Mouse (Mus musculus) layer of hippocampus, postnatal 25 days (tissue): ENCODE results near the gene E130308A19Rik. TPM values are rescaled to one million over a fixed set of nuclear protein-coding genes. Genes with fewer than 3 reads are reported as not detected.
"Not testable (repeated sequence)": the region's sequence is repeated elsewhere in the genome, so short reads cannot be mapped to it uniquely, and the experiment has no call there.

Experiments
- DNase-seq, 2 experiments: peaks; one replicate each; pipeline ENCODE4 v3.0.0; 2022; ENCODE audit warnings: mixed read lengths in 2 of 2, low spot score in 1 of 2; ENCODE audit errors: extremely low spot score in 1 of 2
- total RNA-seq, 2 experiments: library from RNA; stranded (reverse); gene quantifications; 2 replicates each; pipeline ENCODE4 v1.2.3; 2021

The E130308A19Rik gene
- total RNA-seq, 2 experiments from 2014 or later, result 12.8 to 13.9 TPM

DNA sequence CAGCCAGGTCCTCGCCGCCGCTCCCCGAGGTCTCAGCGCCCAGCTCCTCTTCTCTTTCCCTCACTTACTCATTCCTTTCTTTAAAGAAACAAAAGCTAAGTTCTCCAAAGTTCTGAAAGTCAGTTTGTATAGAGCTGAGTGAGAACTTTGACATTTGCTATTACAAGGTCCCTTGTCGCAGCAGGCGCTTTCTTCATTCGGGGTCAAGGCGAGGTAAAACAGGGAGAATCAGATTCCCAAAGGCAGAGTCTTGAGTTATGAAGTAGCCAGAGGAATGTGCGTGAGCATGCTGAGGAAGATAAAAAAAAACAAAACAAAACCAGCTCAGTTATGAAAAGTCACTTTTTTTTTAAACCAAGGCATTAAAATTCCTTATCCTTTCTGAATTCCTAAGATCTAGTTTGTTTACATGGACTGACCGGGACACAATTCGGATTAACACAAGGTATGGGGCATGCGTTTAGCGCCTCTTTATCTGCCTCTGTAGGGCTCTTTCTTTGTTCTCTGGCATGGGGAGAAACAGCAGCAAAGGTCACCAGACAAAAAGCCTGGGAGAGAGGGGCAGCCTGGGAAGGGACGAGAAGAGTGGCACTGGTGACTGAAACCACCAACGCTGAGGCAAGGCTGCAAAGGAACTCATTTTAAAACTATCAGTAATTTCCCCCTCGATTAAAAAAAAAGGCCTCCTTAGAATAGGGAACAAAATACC, 146.3 kb downstream of the E130308A19Rik start:
- no peak for DNase-seq

- no peak for DNase-seq
Observed at GRCm38 (mm10) chr4:59777828-59778227, 151.8 kb downstream of the E130308A19Rik start.

GRCm38 (mm10) chr4:59780568-59780967, 154.6 kb downstream of the E130308A19Rik start:
- DNase-seq, result no peak

DNA sequence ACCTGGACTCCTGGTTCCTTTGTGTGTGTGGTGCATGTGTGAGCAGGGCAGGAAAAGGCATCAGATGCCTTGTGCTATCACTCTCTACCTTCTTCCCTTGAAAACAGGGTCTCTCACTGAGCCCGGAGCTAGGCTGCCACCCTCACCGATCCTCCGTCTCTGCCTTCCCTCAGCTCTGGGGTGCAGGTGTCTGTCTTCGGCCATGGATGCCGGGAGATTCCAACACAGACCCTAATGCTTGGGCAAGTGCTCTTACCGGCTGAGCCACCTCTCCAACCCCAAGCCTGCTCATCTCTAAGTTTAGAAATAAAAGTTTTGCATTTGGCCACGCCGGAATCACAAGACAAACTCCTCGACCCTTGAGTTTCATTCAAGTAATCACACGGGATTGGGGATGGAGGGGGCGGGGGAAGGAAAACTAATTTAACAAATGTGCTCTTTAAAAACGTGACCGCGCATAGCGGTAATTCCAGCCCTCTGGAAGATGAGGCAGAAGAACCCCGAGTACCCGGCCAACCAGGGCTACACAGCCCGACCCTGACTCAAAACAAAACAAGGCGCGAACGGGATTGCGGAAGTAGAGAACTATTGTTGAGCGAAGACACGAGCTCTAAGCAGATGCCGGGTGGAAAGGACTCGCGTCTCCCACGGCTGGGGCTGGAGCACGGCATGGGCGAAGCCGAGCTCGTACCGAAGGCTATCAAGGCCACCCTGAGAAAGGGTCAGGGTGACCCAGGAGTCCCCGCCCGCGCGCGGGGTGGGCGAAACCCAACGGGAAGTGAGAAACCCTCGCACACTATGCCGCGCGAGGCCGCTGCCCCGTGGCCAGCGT, 157.1 kb downstream of the E130308A19Rik start:
- no peak for DNase-seq

DNA sequence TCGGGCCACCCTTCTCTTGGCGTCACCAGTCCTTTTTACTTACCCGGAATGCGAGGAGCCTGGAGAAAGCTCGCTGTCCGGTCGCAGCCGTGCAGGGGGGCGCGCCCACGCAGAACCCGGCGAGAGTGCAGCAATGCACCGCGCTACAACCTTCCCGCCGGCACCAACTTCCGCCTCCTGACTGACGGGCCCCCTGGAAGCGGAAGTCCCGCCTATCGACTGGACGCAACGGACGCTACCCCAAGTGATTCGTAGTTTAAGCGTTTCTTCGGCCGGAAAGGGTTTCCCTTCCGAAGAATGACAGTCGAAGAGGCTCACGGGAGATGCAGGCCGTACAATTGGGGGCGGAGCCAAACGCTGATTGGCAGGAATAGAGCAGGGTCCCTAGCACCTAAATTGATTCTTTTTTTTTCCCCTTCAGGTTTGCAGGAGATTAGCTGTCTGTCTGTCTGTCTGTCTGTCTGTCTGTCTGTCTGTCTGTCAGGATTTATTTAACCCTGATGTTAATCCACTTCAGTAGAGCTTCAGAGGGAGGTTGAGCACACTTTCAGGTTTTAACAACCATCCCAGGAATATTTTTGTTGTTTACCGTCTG, 157.8 kb downstream of the E130308A19Rik start:
- DNase-seq, result peak; percentile 84 to 86

- DNase-seq, result no peak
Observed at GRCm38 (mm10) chr4:59785412-59785811, 159.4 kb downstream of the E130308A19Rik start.

DNA sequence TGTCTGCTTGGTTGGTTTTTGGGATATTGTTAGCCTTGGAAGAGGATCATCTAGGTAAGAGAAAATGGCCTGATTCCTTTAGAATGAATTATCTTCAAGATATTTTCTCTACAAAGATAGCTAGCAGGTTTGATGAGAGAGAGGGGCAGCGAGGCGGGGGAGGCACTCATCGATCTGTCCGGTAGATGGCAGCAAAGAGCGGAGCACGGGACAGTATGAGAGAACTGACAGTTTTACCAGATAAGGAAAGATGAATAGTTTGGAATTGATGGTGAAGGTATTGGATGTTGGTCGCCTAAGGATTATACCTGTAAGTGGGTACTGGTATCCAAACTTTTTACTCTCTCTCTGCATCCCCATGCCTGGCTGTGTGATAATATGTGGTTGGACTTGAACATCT, 160.7 kb downstream of the E130308A19Rik start:
- peak; percentile 80 to 95 for DNase-seq

DNA sequence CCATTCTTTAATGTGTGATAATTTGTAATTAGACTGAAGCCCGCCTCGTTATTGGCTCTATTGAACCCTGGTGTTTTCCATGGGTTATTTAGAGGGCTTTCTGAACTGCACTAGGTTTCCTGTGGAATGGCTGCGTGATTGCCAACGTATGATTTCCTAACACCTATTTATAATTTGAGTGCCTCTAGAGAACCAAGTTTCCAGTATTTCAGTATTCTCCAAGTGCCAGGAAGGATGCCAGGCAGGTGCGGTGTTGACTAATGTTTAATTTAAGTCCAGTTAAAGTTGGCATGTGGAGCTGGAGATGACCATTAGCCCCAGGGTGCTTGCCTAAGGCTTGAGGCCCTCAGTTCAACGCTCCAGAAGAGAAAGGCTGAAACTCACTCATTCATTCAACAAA, 161.1 kb downstream of the E130308A19Rik start:
- no peak for DNase-seq

GRCm38 (mm10) chr4:59789015-59789414, 163.0 kb downstream of the E130308A19Rik start:
- DNase-seq, result no peak

DNA sequence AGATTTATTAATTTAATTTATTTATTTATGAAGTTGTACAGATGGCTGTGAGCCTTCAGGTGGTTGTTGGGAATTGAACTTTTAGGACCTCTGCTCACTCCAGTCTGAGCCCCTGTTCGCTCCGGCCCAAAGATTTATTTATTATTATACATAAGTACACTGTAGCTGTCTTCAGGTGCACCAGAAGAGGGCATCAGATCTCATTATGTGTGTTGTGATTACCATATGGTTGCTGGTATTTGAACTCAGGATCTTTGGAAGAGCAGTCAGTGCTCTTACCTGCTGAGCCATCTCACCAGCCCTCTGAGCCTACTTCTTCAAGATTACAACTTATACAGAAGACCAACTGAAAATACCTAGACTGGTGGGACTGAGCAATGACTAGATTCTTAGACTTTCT, 167.6 kb downstream of the E130308A19Rik start:
- DNase-seq, result not testable (repeated sequence)

DNA sequence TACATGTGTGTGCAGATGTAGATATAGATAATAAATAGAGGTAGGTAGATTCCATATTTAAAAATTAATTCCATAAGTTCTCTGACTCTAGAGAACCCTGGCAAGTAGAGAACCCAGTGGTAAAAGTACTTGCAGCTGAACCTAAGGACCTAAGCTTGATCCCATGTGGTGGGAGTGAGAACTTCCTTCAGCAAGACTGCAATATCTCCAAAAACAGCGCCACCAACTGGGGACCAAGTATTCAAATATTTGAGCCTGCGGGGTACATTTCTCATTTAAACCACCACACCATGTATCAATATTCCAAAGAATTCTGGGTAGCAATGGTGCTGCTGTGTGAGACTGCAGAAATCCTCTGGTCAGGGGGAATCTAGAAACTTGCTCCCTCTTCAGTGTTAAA, 168.1 kb downstream of the E130308A19Rik start:
- no peak for DNase-seq

DNA sequence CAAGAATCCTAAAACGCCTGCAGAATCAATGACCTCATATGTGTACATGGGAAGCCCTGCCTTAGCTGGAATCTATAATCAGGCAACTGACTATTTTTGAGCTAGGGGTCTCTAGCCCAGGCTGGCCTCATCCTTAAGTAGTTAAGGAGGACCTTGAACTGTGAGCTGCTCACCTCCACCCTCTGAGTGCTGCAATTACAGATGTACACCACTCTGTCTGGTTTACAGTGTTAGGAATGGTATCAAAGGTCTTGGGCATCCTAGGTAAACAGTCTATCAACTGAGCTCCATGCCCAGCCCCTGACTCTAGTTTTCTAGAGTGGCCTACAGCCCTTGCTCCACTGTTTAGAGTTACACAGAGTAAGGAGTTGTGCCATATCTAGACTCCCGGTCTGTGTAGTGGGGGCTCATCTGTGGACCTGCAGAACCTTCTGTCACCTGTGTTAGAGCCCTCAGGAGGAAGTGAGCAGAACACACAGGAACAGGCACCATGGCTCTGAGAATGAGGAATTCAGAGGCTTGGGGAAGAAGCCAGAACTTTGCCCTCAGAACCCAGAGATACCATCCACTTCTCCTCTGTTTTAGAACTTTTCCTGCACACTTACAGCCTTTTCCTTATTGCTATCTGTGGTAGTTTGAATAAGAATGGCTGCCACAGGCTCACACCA, 169.9 kb downstream of the E130308A19Rik start:
- no peak for DNase-seq

DNA sequence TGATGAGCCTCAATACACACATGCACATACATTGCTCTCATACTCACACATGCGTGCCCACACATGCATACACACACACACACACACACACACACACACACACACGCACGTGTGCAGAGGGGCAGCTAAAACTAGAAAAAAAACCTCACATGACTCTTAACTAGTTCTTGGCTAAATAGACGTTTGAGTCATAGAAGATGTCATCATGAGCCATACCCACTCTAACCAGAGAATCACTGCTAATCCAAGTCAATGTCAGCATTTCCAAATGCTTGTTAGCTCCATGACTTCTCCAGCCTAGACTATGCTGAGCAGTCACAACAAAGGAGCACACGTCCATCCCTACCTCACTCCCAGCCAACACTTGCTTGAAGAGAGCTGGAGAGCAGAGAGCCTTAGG, 174.2 kb downstream of the E130308A19Rik start:
- no peak for DNase-seq

GRCm38 (mm10) chr4:59801489-59801888, 175.5 kb downstream of the E130308A19Rik start, which contains the start of gene Inip:
Gene Inip, minus strand, starts transcription at chr4:59801589.
- DNase-seq, result no peak

GRCm38 (mm10) chr4:59802107-59802506, 176.1 kb downstream of the E130308A19Rik start:
- no peak for DNase-seq

- DNase-seq, result no peak
Observed at GRCm38 (mm10) chr4:59802792-59803191, 176.8 kb downstream of the E130308A19Rik start.

GRCm38 (mm10) chr4:59803358-59803757, 177.3 kb downstream of the E130308A19Rik start:
- DNase-seq, result no peak

DNA sequence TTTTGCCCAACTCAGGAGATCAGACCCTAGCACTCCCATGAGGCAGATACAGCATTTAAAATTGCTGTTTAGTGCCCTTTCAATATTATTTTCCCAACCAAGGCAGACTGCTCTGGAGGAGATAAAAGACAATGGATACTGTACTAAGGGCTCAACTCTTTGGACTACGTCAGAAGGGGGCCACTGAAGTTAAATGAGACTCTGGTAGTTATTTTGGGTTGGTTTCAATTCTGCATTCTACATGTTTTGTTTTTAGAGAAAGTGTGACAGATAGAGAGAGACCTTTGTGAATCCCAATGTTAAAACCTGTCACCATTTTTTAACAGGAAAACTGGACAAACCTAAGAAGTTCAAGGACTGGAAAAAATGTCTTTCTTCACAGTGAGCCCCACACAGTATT, 178.7 kb downstream of the E130308A19Rik start:
- no peak for DNase-seq

DNA sequence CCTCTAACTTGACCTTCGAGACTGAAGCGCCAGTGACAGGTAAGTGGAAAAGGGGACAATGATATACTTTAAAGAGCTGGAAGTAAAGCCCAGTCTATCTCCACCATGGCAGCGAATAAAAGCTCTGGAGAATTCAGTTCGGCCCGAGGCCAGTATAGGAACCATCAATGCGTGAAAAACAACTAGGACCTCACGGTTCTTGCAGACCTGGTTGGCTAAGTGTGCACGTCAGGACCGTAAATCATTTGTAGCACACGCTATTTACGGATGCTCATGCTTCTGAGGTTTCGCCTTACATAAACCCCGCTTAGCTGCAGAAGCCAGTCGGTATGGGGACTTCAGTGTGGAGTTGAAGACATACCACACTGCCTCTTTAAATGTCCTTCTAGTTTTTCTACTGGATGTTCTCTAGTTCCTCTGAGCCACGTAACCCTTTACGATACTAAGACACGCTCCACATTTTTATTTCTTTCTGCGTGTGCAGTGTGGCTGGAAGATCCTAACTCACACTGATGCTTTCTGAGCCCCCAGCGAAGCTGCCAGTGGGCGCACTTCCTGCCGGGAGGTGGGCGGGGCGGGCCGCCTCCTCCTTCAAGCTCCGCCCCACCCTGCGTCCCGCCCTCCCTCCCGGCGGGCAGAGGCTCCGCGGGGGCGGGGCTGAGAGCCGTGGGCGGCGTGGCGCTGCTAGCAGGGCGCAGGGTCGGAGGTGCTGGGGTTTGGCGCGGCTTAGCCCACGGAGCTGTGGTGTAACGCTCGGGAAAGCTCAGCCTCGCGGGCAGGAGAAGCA, 179.4 kb downstream of the E130308A19Rik start, which contains the start of gene Snx30:
Snx30 (plus strand) TSS at position 660 of the 787 bp plus-strand sequence.
- peak; percentile 78 to 92 for DNase-seq
